Mouse (Mus musculus) kidney, postnatal 0 days (tissue): ENCODE data around the gene Hoxc10. TPM values are rescaled to one million over a fixed set of nuclear protein-coding genes. Genes with fewer than 3 reads are reported as not detected.
A peak's percentile ranks its signal among the peaks of the same experiment; 100 is the strongest.

ENCODE experiments used
- ATAC-seq: fragments of 200-750 bp; cut with Nextera tagmentation; replicated peaks from 2 replicates; pipeline ENCODE4 v1.8.0; 2017; ENCODE audit warnings: low read depth, moderate number of reproducible peaks, moderate TSS enrichment, moderate library complexity; ENCODE audit not compliant: low FRiP score
- DNase-seq: peaks from one replicate; pipeline ENCODE4 v3.0.0-alpha.2; 2016; ENCODE audit warnings: low spot score
- H3K27ac ChIP-seq: fragments of 300-500 bp; sonication (generic); 2 replicates; pipeline ENCODE4 v1.5.1; 2014; ENCODE audit warnings: mild to moderate bottlenecking
- H3K27me3 ChIP-seq: fragments of 300-500 bp; sonication (generic); 2 replicates; pipeline ENCODE4 v1.6.1; 2014; ENCODE audit warnings: low read length, mixed read lengths; ENCODE audit not compliant: insufficient read depth
- H3K36me3 ChIP-seq: fragments of 300-500 bp; sonication (generic); 2 replicates; pipeline ENCODE4 v1.6.1; 2014; ENCODE audit warnings: low read length, mixed read lengths; ENCODE audit not compliant: insufficient read depth
- H3K4me1 ChIP-seq: fragments of 300-500 bp; sonication (generic); replicated peaks from 2 replicates; pipeline ENCODE4 v1.6.1; 2014; ENCODE audit warnings: antibody characterized with exemption, low read length, mixed read lengths; ENCODE audit not compliant: insufficient read depth
- H3K4me2 ChIP-seq: fragments of 300-500 bp; sonication (generic); 2 replicates; pipeline ENCODE4 v1.6.1; 2014; ENCODE audit warnings: mild to moderate bottlenecking, low read length, moderate library complexity, mixed read lengths
- H3K4me3 ChIP-seq: fragments of 300-500 bp; sonication (generic); replicated peaks from 2 replicates; pipeline ENCODE4 v1.5.1; 2014; ENCODE audit warnings: low read depth, low read length
- H3K9ac ChIP-seq: fragments of 300-500 bp; sonication (generic); 2 replicates; pipeline ENCODE4 v1.6.1; 2014; ENCODE audit warnings: low read depth, low read length
- H3K9me3 ChIP-seq: fragments of 300-500 bp; sonication (generic); replicated peaks from 2 replicates; pipeline ENCODE4 v1.6.1; 2016; ENCODE audit warnings: low read length, inconsistent platforms, mixed read lengths
- CTCF ChIP-seq: IDR thresholded peaks from 2 replicates; pipeline ENCODE4 v1.5.1; 2016; ENCODE audit warnings: antibody characterized with exemption, low read depth, mild to moderate bottlenecking, moderate library complexity
- WGBS: fragments of 180-500 bp; shearing (Covaris S2); extraction: QIAGEN DNeasy Blood & Tissue Kit; methylation state at CpG from one replicate; pipeline ENCODE4 v1.1.7; 2014; 5-methylcytosine and 5-hydroxymethylcytosine counted together
- polyA plus RNA-seq: library from polyadenylated mRNA; unstranded; fragments of >200 nt; fragmentation: Nextera tagmentation; extraction: Ambion mirVana; gene quantifications from 2 replicates; pipeline ENCODE4 v1.2.1, GENCODE M21; 2015

Gene Hoxc10
- polyA plus RNA-seq, 1 experiment from 2014 or later, result 30.6 TPM

DNA sequence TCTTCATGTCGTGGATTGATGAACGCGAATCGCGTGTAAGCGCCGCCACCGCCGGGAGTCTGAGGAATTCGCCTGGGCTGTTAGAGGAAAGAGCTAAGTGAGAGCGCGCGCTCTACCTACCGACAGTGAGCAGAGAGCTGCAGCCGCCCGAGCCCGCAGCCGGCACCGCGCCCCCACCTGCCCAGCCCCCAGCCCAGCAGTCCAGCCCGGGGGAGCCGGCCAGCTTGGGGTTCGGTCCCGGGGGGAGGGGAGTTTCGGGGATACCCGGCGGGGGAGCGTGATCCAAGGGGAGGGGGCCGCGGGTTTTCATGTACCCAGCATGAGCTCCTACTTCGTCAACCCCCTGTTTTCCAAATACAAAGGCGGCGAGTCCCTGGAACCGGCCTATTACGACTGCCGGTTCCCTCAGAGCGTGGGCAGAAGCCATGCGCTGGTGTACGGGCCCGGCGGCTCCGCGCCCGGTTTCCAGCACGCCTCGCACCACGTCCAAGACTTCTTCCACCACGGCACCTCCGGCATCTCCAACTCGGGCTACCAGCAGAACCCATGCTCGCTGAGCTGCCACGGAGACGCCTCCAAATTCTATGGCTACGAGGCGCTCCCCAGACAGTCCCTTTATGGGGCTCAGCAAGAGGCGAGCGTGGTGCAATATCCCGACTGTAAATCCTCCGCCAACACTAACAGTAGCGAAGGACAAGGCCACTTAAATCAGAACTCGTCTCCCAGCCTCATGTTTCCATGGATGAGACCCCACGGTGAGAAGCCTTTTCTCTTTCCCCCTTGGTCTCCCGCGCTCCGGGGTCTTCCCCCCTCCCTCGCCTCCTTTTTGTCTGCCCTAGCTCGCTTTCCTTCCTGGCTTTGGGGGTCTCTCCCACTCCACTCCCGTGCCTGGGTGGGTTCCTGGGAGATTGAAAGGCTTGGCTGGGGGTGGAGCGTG, 24.1 kb downstream of the Hoxc10 start, which contains the start of gene Hoxc8:
Gene Hoxc8 (plus strand): TSS at position 147 of the 937 bp plus-strand sequence.
- H3K4me1 ChIP-seq, result peaks cover 10% of the 10 kb centered on the region; the same call in 1 of the 2 replicates
- DNase-seq (no peak), ATAC-seq (0 out of 2 replicates have a peak, but pooled peaks have one; percentile 21)
- peak within 1 kb of the TSS; percentile 91 for H3K4me2 ChIP-seq
- peak within 1 kb of the TSS; percentile 52 for H3K4me3 ChIP-seq
- whole genome bisulfite sequencing, result 4% methylated on average over 64 of the region's 69 CpGs
- H3K27me3 ChIP-seq, result no peaks in the 10 kb centered on the region
- peak within 1 kb of the TSS; percentile 72 for H3K9ac ChIP-seq
- no peaks in the 10 kb centered on the region for H3K36me3 ChIP-seq
- TF ChIP-seq CTCF, result no peak
- H3K9me3 ChIP-seq, result no peaks in the 10 kb centered on the region
- peak within 1 kb of the TSS; percentile 82; the same call in 1 of the 2 replicates for H3K27ac ChIP-seq

DNA sequence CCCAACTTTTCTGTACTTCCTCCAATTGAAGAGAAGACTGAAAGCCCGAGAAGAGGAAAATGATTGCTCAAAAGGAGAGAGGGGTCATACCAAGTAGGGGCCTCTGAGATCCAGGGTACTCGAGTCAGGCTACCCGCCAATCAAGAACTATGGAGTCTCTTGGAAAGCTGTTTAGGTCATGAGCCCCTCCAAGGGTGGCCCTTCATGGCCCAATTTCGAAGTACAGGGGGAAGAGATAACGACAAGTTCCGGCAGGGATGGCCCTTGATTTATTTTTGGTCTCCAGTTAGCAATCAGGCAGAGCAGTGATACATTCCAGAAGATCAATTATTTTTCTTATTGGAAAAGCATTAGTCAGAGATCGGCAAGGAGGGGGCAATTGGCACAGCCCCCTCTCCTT, 25.2 kb downstream of the Hoxc10 start:
- no peak for ATAC-seq
- H3K4me1 ChIP-seq, result peaks cover 10% of the 10 kb centered on the region; the same call in 1 of the 2 replicates
- peak overlapping the region; percentile 72 for H3K9ac ChIP-seq

DNA sequence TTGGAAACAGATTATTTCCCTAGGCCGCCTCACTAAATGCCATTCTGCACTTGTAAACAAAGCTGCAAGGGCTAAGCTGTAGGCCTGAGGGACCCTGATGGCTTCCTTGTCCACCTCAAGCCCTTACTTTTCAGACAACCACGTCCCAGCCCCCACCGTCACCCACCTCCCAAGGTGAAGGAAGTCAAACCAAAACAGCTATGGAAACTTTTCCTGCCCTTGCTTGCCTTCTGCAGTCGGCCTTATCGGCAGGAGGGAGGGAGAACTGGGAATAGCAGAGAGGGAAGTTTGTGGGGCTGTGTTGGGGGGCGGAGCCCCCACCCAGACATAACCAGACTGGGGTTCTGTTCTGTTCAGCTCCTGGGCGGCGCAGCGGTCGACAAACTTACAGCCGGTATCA, 25.6 kb downstream of the Hoxc10 start:
- H3K4me1 ChIP-seq, result peaks cover 10% of the 10 kb centered on the region; the same call in 1 of the 2 replicates

More for the DNA sequence above, 25.2 kb downstream of the Hoxc10 start:
- Histone ChIP-seq H3K27ac (peak overlapping the region; percentile 82; the same call in 1 of the 2 replicates), H3K36me3 (no peaks in the 10 kb centered on the region), H3K27me3 (0 out of 2 replicates have a peak, but pooled peaks cover 3% of the 10 kb centered on the region), H3K9me3 (no peaks in the 10 kb centered on the region), H3K4me2 (peak overlapping the region; percentile 91), H3K4me3 (peak overlapping the region; percentile 52)
- DNase-seq, result no peak
- TF ChIP-seq CTCF, result no peak
- WGBS, result 20% methylated on average over 7 of the region's 7 CpGs

DNA sequence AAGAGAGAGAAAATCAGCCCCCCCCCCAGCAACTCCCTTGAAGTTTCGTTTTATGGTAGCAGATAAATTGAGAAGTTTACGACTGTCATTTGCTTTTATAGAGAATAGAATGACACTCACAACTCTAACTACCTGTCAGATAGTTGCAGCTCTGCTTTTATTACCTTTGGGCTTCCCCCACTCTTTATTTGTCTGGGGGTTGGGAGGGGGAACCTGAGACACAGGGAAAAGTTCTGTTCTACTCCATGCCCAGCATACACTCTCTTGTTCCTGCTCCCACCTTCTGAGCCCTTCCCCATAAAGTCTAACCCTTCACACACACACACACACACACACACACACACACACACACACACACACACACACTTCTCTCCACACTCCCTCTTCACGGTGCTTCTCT, 26.3 kb downstream of the Hoxc10 start:
- peak overlapping the region; percentile 91 for H3K4me2 ChIP-seq
- H3K9ac ChIP-seq, result no peak overlapping the region; the same call in 1 of the 2 replicates
- H3K9me3 ChIP-seq, result no peaks in the 10 kb centered on the region
- peak overlapping the region; percentile 52 for H3K4me3 ChIP-seq
- ATAC-seq (no peak), DNase-seq (peak; percentile 84)
- 0 out of 2 replicates have a peak overlapping the region, but pooled peaks have one; percentile 67 for H3K27ac ChIP-seq
- no peak for TF ChIP-seq CTCF
- WGBS, result 17% methylated on average over 3 of the region's 3 CpGs
- peaks cover 10% of the 10 kb centered on the region; the same call in 1 of the 2 replicates for H3K4me1 ChIP-seq
- H3K27me3 ChIP-seq, result 0 out of 2 replicates have a peak, but pooled peaks cover 3% of the 10 kb centered on the region
- no peaks in the 10 kb centered on the region for H3K36me3 ChIP-seq

More for the DNA sequence above, 25.6 kb downstream of the Hoxc10 start:
- Histone ChIP-seq H3K4me2 (peak overlapping the region; percentile 91), H3K9me3 (no peaks in the 10 kb centered on the region), H3K9ac (peak overlapping the region; percentile 72), H3K27me3 (0 out of 2 replicates have a peak, but pooled peaks cover 3% of the 10 kb centered on the region), H3K36me3 (no peaks in the 10 kb centered on the region), H3K4me3 (peak overlapping the region; percentile 52), H3K27ac (peak overlapping the region; percentile 67)
- 20% methylated on average over 11 of the region's 11 CpGs for WGBS
- ATAC-seq (no peak), DNase-seq (no peak)
- TF ChIP-seq CTCF, result no peak

DNA sequence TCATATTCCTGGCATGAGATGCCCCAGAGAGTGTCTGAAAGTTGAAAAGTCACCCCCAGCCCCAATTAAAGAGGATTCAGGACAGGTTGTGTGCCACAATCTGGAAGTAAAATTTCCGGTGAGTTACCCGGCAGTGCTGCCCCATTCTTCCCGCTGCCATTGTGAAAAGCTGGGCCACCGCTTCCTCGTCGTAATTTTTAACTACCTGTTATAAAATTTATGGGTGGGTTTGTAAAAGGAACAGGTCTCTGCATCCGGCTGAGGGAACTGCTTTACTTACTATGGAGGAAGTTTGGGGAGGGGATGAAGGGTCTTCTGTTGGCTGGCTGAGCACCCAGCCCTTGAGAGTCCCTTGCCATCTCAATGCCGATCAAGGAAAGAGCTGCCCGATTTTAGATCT, 30.0 kb downstream of the Hoxc10 start:
- no peaks in the 10 kb centered on the region for H3K36me3 ChIP-seq
- ATAC-seq, result no peak
- H3K4me2 ChIP-seq, result peak overlapping the region; percentile 80
- H3K27ac ChIP-seq, result peak overlapping the region; percentile 66
- WGBS, result 10% methylated on average over 9 of the region's 9 CpGs
- H3K27me3 ChIP-seq, result 0 out of 2 replicates have a peak, but pooled peaks cover 8% of the 10 kb centered on the region
- H3K9ac ChIP-seq, result peak overlapping the region; percentile 42; the same call in 1 of the 2 replicates
- no peaks in the 10 kb centered on the region for H3K9me3 ChIP-seq
- no peak for DNase-seq
- H3K4me1 ChIP-seq, result peaks cover 16% of the 10 kb centered on the region; the same call in 1 of the 2 replicates
- 0 out of 2 replicates have a peak overlapping the region, but pooled peaks have one; percentile 2 for H3K4me3 ChIP-seq
- no peak for TF ChIP-seq CTCF

DNA sequence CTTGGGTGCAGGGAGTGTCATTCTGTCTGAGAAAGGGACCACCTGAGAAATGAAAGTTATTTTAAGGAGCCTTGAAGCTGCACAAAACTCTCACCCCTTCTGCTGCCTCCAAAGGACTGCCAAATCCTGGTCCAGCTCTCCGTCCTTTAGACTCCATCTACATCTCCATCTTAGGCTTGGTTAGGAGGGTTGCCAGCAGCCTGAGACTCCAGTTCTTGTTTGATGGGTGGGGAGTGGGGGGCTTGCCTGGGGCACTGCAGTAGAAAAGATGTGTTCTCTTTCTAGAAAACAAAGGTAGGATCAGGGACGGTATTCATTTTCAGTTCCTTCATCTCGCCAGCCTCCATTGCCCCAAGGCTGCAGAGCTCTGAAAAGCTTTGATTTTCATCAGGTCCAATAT, 30.8 kb downstream of the Hoxc10 start:
- Histone ChIP-seq H3K27me3 (0 out of 2 replicates have a peak, but pooled peaks cover 8% of the 10 kb centered on the region), H3K27ac (peak overlapping the region; percentile 92), H3K36me3 (no peaks in the 10 kb centered on the region), H3K4me2 (peak overlapping the region; percentile 80), H3K4me3 (peak overlapping the region; percentile 45), H3K9ac (peak overlapping the region; percentile 35), H3K9me3 (no peaks in the 10 kb centered on the region), H3K4me1 (peaks cover 20% of the 10 kb centered on the region; the same call in 1 of the 2 replicates)
- no peak for TF ChIP-seq CTCF
- 9% methylated on average over 3 of the region's 3 CpGs for WGBS
- DNase-seq (no peak), ATAC-seq (no peak)
